Mouse (Mus musculus) heart, adult 2 months (tissue): ENCODE measurements around the gene Cenpm.

Source experiments
- CTCF ChIP-seq: fragments of 200-600 bp; IDR thresholded peaks from 2 replicates; pipeline ENCODE4 v1.8.1; 2022; ENCODE audit warnings: antibody characterized with exemption, mild to moderate bottlenecking, moderate library complexity
- POLR2A ChIP-seq: fragments of 200-500 bp; IDR thresholded peaks from 2 replicates; pipeline ENCODE4 v1.6.1; 2011; ENCODE audit warnings: mild to moderate bottlenecking, low read depth, low read length, control low read depth; ENCODE audit not compliant: insufficient read depth

GRCm38 (mm10) chr15:82230098-82230611 is 14.4 kb downstream of the Cenpm start:
- TF ChIP-seq CTCF (no peak), POLR2A (no peak)
